In the genomic region with DNA sequence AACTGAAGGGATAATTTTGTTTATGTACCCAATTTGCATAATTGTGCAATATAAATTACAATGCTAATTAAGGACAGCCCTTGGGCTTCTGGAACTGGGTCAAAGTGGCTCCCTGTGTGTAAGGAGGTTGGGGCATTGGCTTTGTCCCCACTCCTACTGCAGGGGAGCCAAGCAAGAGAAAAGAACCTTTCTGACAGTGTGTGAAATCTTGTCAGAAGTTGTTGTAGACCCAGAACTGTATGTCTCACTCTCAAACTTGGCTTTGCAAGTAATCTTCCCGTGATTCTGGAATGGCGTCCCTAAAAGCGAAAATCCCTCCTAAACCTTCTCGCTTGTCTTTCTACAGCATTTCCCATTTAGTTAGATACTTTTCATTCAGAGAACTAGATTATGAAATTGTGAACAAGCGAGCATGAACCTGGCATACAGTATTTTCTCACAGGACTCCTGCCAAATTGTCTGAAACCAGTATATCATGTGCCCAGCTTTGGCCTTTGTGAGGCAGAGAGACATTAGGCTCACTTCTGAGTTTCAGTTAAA, we compare ENCODE assay signal across 11 mouse cellular contexts.
DNase-seq lines count a peak whose midpoint lies in the region; ATAC-seq and TF ChIP-seq lines count a peak whose summit lies in the region.
"Had no signal": no experiment of that assay in that cellular context is flagged by ENCODE, and none has a peak within 500 bp of the region (broad histone marks: within the 10 kb centered on the region; RNA-seq: fewer than 3 reads in every experiment).

No protein-coding gene starts in this region.

- H3K4me1 ChIP-seq in embryonic facial prominence, embryonic 14.5 days (ENCODE audit: control insufficient read depth, insufficient read depth, low read length): peaks cover 8% of the 10 kb centered on the region
- no peaks in the 10 kb centered on the region for H3K4me1 ChIP-seq in midbrain, postnatal 0 days (ENCODE audit: insufficient read depth, low read length)
- H3K4me1 ChIP-seq: liver, embryonic 13.5 days; stomach, embryonic 15.5 days had no signal

- H3K4me3 ChIP-seq in embryonic facial prominence, embryonic 14.5 days (ENCODE audit: low read depth, low read length): no peak overlapping the region
- H3K4me3 ChIP-seq in midbrain, postnatal 0 days (ENCODE audit: low read depth, low read length): no peak overlapping the region
- H3K4me3 ChIP-seq: erythroblast, embryonic 14.5 days; liver, embryonic 13.5 days; stomach, embryonic 15.5 days had no signal

- H3K9me3 ChIP-seq in embryonic facial prominence, embryonic 14.5 days (ENCODE audit: control insufficient read depth, low read length): no peaks in the 10 kb centered on the region
- no peaks in the 10 kb centered on the region for H3K9me3 ChIP-seq in midbrain, postnatal 0 days (ENCODE audit: low read length)
- H3K9me3 ChIP-seq: liver, embryonic 13.5 days; stomach, embryonic 15.5 days had no signal

- WGBS in embryonic facial prominence, embryonic 14.5 days: 84% methylated on average over 5 of the region's 5 CpGs
- 68% methylated on average over 5 of the region's 5 CpGs for WGBS in midbrain, postnatal 0 days

- no peaks in the 10 kb centered on the region for H3K36me3 ChIP-seq in embryonic facial prominence, embryonic 14.5 days (ENCODE audit: control insufficient read depth, insufficient read depth, low read length)
- H3K36me3 ChIP-seq in midbrain, postnatal 0 days (ENCODE audit: insufficient read depth, low read length): no peaks in the 10 kb centered on the region
- H3K36me3 ChIP-seq: liver, embryonic 13.5 days; stomach, embryonic 15.5 days had no signal

- TF ChIP-seq CTCF in midbrain, postnatal 0 days (IDR thresholded peaks at IDR 0.05): no peak

- peak; percentile 29 for DNase-seq in adrenal gland, adult 2 months
- no peak for DNase-seq in adrenal gland, postnatal 4 days (ENCODE audit: low spot score in 2 of 2)
- DNase-seq in lung, postnatal 36 days: peak; percentile 14
- no peak for DNase-seq in lung, postnatal 14 days
- peak; percentile 30 for DNase-seq in embryonic facial prominence, embryonic 14.5 days (ENCODE audit: low spot score)
- peak; percentile 90 for DNase-seq in midbrain, postnatal 0 days (ENCODE audit: low spot score)
- DNase-seq in natural killer cell, adult 2 months (ENCODE audit: low spot score in 2 of 2): no peak
- DNase-seq in thymus, postnatal 25 days: no peak
- DNase-seq: liver, embryonic 13.5 days had no signal

- H3K27me3 ChIP-seq in embryonic facial prominence, embryonic 14.5 days (replicated peaks; ENCODE audit: control insufficient read depth, insufficient read depth, low read length): no peaks in the 10 kb centered on the region
- no peaks in the 10 kb centered on the region for H3K27me3 ChIP-seq in midbrain, postnatal 0 days (ENCODE audit: insufficient read depth, low read length)
- H3K27me3 ChIP-seq: liver, embryonic 13.5 days; stomach, embryonic 15.5 days had no signal

- H3K27ac ChIP-seq in embryonic facial prominence, embryonic 14.5 days (replicated peaks; ENCODE audit: low read depth, low read length): no peak overlapping the region
- peak overlapping the region; percentile 19; the same call in 1 of the 2 replicates for H3K27ac ChIP-seq in midbrain, postnatal 0 days (ENCODE audit: low read depth, low read length)
- H3K27ac ChIP-seq: liver, embryonic 13.5 days; stomach, embryonic 15.5 days had no signal

- H3K4me2 ChIP-seq in embryonic facial prominence, embryonic 14.5 days (ENCODE audit: low read depth, low read length): no peak overlapping the region; the same call in 1 of the 2 replicates
- no peak overlapping the region for H3K4me2 ChIP-seq in midbrain, postnatal 0 days (ENCODE audit: low read depth, low read length, poor library complexity, severe bottlenecking)
- H3K4me2 ChIP-seq: liver, embryonic 13.5 days; stomach, embryonic 15.5 days had no signal

- ATAC-seq in embryonic facial prominence, embryonic 14.5 days (ENCODE audit: low read depth): no peak
- ATAC-seq in midbrain, postnatal 0 days (ENCODE audit: low FRiP score): peak; percentile 72; the same call in 1 of the 2 replicates

- H3K9ac ChIP-seq in embryonic facial prominence, embryonic 14.5 days (ENCODE audit: low read depth, low read length): no peak overlapping the region
- no peak overlapping the region for H3K9ac ChIP-seq in midbrain, postnatal 0 days (replicated peaks; ENCODE audit: low read length, poor library complexity, severe bottlenecking)
- H3K9ac ChIP-seq: liver, embryonic 13.5 days; stomach, embryonic 15.5 days had no signal

Comparison
In these comparisons a context has a peak if more than half of its experiments do, and no peak if none do; other contexts are left out.
1. DNase-seq: peak in adrenal gland, adult 2 months (single experiment), lung, postnatal 36 days (single experiment), embryonic facial prominence, embryonic 14.5 days (single experiment) and midbrain, postnatal 0 days (single experiment); none in adrenal gland, postnatal 4 days (0 of 2), lung, postnatal 14 days (single experiment), natural killer cell, adult 2 months (0 of 2) and thymus, postnatal 25 days (single experiment).